22 mouse cellular contexts compared by ENCODE assay signal in the genomic region with DNA sequence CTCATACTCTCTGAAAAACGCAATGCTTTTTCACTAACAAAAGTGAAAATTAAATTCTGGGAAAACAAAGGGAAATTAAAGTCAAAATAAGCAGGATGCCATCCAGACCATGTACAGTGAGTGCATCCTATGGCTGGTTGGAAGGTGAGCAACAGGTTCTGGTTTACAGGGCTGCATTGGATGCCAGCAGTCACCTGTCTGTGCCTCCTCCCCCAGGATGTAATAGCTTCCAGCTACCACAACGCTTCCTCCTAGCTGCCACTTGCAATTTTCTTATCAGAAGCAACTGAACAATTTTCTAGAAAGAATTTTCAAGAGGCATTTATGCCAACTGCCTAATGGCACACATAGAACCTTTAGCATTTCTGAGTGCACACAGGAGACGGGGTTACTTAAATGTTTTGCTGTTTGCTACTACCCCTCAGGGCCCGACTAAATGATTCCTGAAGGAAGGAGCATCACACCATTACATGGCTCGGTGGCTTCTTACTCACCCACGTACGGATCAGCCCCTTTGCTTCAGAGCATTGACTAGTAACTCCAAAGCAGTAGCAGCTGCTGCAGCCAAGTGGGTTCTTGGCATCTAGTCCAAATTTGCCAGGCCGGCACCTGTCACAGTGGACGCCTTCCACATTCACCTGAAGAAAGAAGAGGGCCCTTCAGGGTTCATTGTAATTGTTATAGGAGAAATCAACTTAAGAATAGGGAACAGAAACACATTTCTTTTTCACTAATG.
DNase-seq lines count a peak whose midpoint lies in the region; ATAC-seq and TF ChIP-seq lines count a peak whose summit lies in the region.
"Had no signal": no experiment of that assay in that cellular context is flagged by ENCODE, and none has a peak within 500 bp of the region (broad histone marks: within the 10 kb centered on the region; RNA-seq: fewer than 3 reads in every experiment).

No protein-coding gene starts in this region.

- H3K9me3 ChIP-seq in hindbrain, embryonic 16.5 days (ENCODE audit: control insufficient read depth, low read length) = no peaks in the 10 kb centered on the region
- H3K9me3 ChIP-seq in hindbrain, embryonic 13.5 days = no peaks in the 10 kb centered on the region
- H3K9me3 ChIP-seq: embryonic facial prominence, embryonic 15.5 days; hindbrain, embryonic 10.5 days; limb, embryonic 15.5 days; neural tube, embryonic 15.5 days had no signal

- no peak for TF ChIP-seq POLR2A in cerebellum, adult 2 months (IDR thresholded peaks at IDR 0.05; ENCODE audit: borderline replicate concordance, insufficient read depth, low read length)

- no peaks in the 10 kb centered on the region for H3K4me1 ChIP-seq in hindbrain, embryonic 16.5 days (ENCODE audit: control insufficient read depth, insufficient read depth, low read depth, low read length)
- H3K4me1 ChIP-seq in hindbrain, embryonic 13.5 days (replicated peaks) = no peaks in the 10 kb centered on the region
- H3K4me1 ChIP-seq in cerebellum, adult 2 months (ENCODE audit: control insufficient read depth, insufficient read depth, low read length) = peaks cover 6% of the 10 kb centered on the region
- H3K4me1 ChIP-seq: embryonic facial prominence, embryonic 15.5 days; limb, embryonic 15.5 days; neural tube, embryonic 15.5 days had no signal

- peak; percentile 27; the same call in 1 of the 2 replicates for ATAC-seq in hindbrain, embryonic 16.5 days
- no peak for ATAC-seq in hindbrain, embryonic 13.5 days (ENCODE audit: low FRiP score)
- ATAC-seq in cerebellum, adult (ENCODE audit: insufficient number of reproducible peaks, low FRiP score, low TSS enrichment) = peak; percentile 76; the same call in 1 of the 2 replicates
- ATAC-seq: forebrain, embryonic 14.5 days; inflammation-experienced regulatory T-cells, adult 6 months had no signal

- no peak overlapping the region for H3K27ac ChIP-seq in hindbrain, embryonic 16.5 days (ENCODE audit: low read depth, low read length)
- no peak overlapping the region for H3K27ac ChIP-seq in hindbrain, embryonic 13.5 days
- H3K27ac ChIP-seq in cerebellum, adult 2 months (ENCODE audit: insufficient read depth, low read length) = no peak overlapping the region
- H3K27ac ChIP-seq: embryonic facial prominence, embryonic 15.5 days; hindbrain, embryonic 10.5 days; limb, embryonic 15.5 days; liver, embryonic 14.5 days; neural tube, embryonic 15.5 days had no signal

- TF ChIP-seq CTCF in cerebellum, adult 2 months (IDR thresholded peaks at IDR 0.05; ENCODE audit: borderline replicate concordance, insufficient read depth, low read depth, low read length) = no peak

- no peak overlapping the region for H3K4me3 ChIP-seq in hindbrain, embryonic 16.5 days (ENCODE audit: low read length)
- H3K4me3 ChIP-seq in hindbrain, embryonic 13.5 days = no peak overlapping the region
- no peak overlapping the region for H3K4me3 ChIP-seq in cerebellum, adult 2 months (replicated peaks; ENCODE audit: insufficient read depth, low read depth, low read length)
- H3K4me3 ChIP-seq: embryonic facial prominence, embryonic 15.5 days; hindbrain, embryonic 10.5 days; limb, embryonic 15.5 days; neural tube, embryonic 15.5 days had no signal

- no peaks in the 10 kb centered on the region for H3K36me3 ChIP-seq in hindbrain, embryonic 16.5 days (ENCODE audit: control insufficient read depth, insufficient read depth, low read length)
- H3K36me3 ChIP-seq in hindbrain, embryonic 13.5 days = no peaks in the 10 kb centered on the region
- H3K36me3 ChIP-seq: embryonic facial prominence, embryonic 15.5 days; hindbrain, embryonic 10.5 days; limb, embryonic 15.5 days; neural tube, embryonic 15.5 days had no signal

- DNase-seq in cerebellum, adult 2 months = peak; percentile 35 to 55
- DNase-seq in cerebellum, postnatal 25 days = peak; percentile 52 to 69
- no peak for DNase-seq in frontal cortex, postnatal 36 days (ENCODE audit: low spot score in 2 of 2)
- DNase-seq in lung, postnatal 14 days = no peak
- DNase-seq: adrenal gland, postnatal 36 days; kidney, adult 18-20 months; kidney, postnatal 4 days; lung, embryonic 14.5 days; lung, postnatal 4 days; right cerebral cortex, adult 18-20 months; right cerebral cortex, postnatal 4 days had no signal

- no peak overlapping the region for H3K9ac ChIP-seq in hindbrain, embryonic 16.5 days (ENCODE audit: low read depth, low read length)
- H3K9ac ChIP-seq in hindbrain, embryonic 13.5 days = no peak overlapping the region
- H3K9ac ChIP-seq: embryonic facial prominence, embryonic 15.5 days; limb, embryonic 15.5 days; liver, embryonic 14.5 days; lung, embryonic 14.5 days; neural tube, embryonic 15.5 days had no signal

- WGBS in hindbrain, embryonic 16.5 days = 79% methylated on average over 9 of the region's 9 CpGs
- WGBS in hindbrain, embryonic 13.5 days = 90% methylated on average over 9 of the region's 9 CpGs
- WGBS in cerebellum, adult 2 months = 21% methylated on average over 9 of the region's 9 CpGs

- H3K27me3 ChIP-seq in hindbrain, embryonic 16.5 days (replicated peaks; ENCODE audit: control insufficient read depth, insufficient read depth, low read length) = no peaks in the 10 kb centered on the region; the same call in 1 of the 2 replicates
- no peaks in the 10 kb centered on the region for H3K27me3 ChIP-seq in hindbrain, embryonic 13.5 days
- H3K27me3 ChIP-seq in cerebellum, adult 2 months (ENCODE audit: control insufficient read depth, insufficient read depth, low read length) = no peaks in the 10 kb centered on the region
- H3K27me3 ChIP-seq: embryonic facial prominence, embryonic 15.5 days; limb, embryonic 15.5 days; neural tube, embryonic 15.5 days had no signal

- H3K4me2 ChIP-seq in hindbrain, embryonic 16.5 days (ENCODE audit: low read length) = no peak overlapping the region
- no peak overlapping the region for H3K4me2 ChIP-seq in hindbrain, embryonic 13.5 days
- H3K4me2 ChIP-seq: embryonic facial prominence, embryonic 15.5 days; heart, embryonic 11.5 days; limb, embryonic 15.5 days; lung, embryonic 14.5 days; neural tube, embryonic 15.5 days had no signal

Comparison
In these comparisons a context has a peak if more than half of its experiments do, and no peak if none do; other contexts are left out.
1. DNase-seq: peak in cerebellum, adult 2 months (2 of 2) and cerebellum, postnatal 25 days (2 of 2); none in frontal cortex, postnatal 36 days (0 of 2) and lung, postnatal 14 days (single experiment).